ENCODE assay signal across 8 mouse cellular contexts in the genomic region with DNA sequence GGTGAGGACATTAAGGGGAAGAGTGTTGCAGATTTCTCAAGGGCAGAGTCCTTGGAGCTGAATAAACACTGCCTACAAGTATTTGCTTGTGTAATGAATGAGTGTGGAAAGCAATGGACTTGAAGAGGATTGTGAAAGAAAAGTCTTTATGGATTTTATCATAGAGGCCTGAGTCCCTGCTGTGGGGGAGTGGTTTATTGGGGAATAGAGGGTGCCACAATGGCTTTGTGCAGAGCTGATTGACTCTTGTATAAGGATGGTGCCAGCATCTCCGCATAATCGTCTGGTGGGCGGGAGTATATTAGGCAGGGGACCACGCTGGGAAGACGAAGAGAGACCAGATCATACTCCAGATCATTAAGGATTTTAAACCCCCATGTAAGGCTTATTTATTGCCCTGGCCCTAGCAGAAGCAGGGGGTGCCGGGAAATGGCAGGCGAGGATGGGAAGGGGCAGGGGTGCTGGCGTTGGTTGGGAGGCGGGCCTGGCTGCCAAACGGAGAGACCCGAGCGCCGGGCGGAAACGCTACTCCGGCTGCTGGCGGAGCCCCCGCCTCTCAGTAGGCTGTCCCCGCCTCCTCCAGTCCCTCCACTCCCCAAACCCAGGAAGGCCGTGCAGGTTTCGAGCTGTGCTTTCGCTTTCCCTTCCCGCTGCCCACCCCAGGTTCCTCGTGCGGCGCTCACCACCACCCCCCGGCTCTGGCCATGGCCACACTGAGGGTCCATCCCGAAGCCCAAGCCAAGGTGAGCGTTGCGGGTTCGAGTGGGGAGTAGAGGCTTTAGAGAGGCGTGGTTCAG. TPM values are rescaled to one million over a fixed set of nuclear protein-coding genes. Genes with fewer than 3 reads are reported as not detected.
DNase-seq lines count a peak whose midpoint lies in the region; ATAC-seq and TF ChIP-seq lines count a peak whose summit lies in the region.

A gene (plus strand): TSS at position 253 of the 797 bp plus-strand sequence.

- no peak for TF ChIP-seq CTCF in CH12.LX (conservative IDR thresholded peaks at IDR 0.05 in 1 of 2, IDR thresholded peaks at IDR 0.05 in 1 of 2; ENCODE audit: low read depth in 2 of 2, low read length in 2 of 2)
- no peak for TF ChIP-seq CTCF in lung, adult 2 months (IDR thresholded peaks at IDR 0.05; ENCODE audit: insufficient read depth, low read length)

- peaks cover 13 to 34% of the 10 kb centered on the region in 2 experiments for H3K4me1 ChIP-seq in CH12.LX (ENCODE audit: control insufficient read depth in 1 of 2, insufficient read depth in 2 of 2)
- peaks cover 6% of the 10 kb centered on the region; the same call in 1 of the 2 replicates for H3K4me1 ChIP-seq in forebrain, embryonic 14.5 days (ENCODE audit: control insufficient read depth, insufficient read depth, low read length)
- peaks cover 5% of the 10 kb centered on the region for H3K4me1 ChIP-seq in lung, adult 2 months (ENCODE audit: control insufficient read depth, insufficient read depth, low read length)

- H3K36me3 ChIP-seq in CH12.LX (replicated peaks in 1 of 2; ENCODE audit: control insufficient read depth in 1 of 2, insufficient read depth in 1 of 2, low read length in 1 of 2) = peaks cover 19 to 33% of the 10 kb centered on the region in 2 experiments
- H3K36me3 ChIP-seq in forebrain, embryonic 14.5 days (ENCODE audit: control insufficient read depth, insufficient read depth, low read length) = peaks cover 9% of the 10 kb centered on the region

- intact Hi-C loops in heart, postnatal 10 days (cut with DNase I) = no loop called here

- no peak for TF ChIP-seq RAD21 in CH12.LX (IDR thresholded peaks at IDR 0.05; ENCODE audit: low read depth, low read length)

- peak; percentile 86 for DNase-seq in CH12.LX (ENCODE audit: extremely low read depth)
- DNase-seq in c-Kit-positive CD71-positive TER-119-negative erythroid progenitor cells, embryonic 14.5 days (ENCODE audit: low read depth) = peak; percentile 40
- peak; percentile 92 for DNase-seq in forebrain, embryonic 14.5 days (ENCODE audit: low spot score)
- peak; percentile 81 to 88 for DNase-seq in heart, postnatal 10 days
- no peak for DNase-seq in large intestine, adult 2 months (ENCODE audit: low read depth, low spot score)
- DNase-seq in lung, adult 2 months = peak; percentile 79
- peak; percentile 84 to 85 for DNase-seq in thymus, adult 18-20 months

- H3K4me2 ChIP-seq in CH12.LX (ENCODE audit: insufficient read depth, low read depth, poor library complexity, severe bottlenecking) = peak within 1 kb of the TSS; percentile 92
- peak within 1 kb of the TSS; percentile 89 for H3K4me2 ChIP-seq in forebrain, embryonic 14.5 days (ENCODE audit: low read length)

- TF ChIP-seq EP300 in CH12.LX (IDR thresholded peaks at IDR 0.05; ENCODE audit: low read length) = no peak; the same call in 1 of the 2 replicates

- peak; percentile 95 for ATAC-seq in forebrain, embryonic 14.5 days
- peak; percentile 86 for ATAC-seq in neutrophil, adult 5-6 weeks (ENCODE audit: extremely low read depth, insufficient number of reproducible peaks, low FRiP score, poor library complexity, severe bottlenecking)

- WGBS in forebrain, embryonic 14.5 days = under 1% methylated on average over 20 of the region's 32 CpGs
- under 1% methylated on average over 32 of the region's 32 CpGs for WGBS in large intestine, adult 2 months
- WGBS in lung, adult 2 months = under 1% methylated on average over 32 of the region's 32 CpGs

- in situ Hi-C loops in CH12.LX (cut with MboI; ENCODE audit: low pct_ligation_motif_present, low pct_unique_long_range_greater_than_20kb, low sequenced_read_pairs) = no loop called here

- H3K4me3 ChIP-seq in CH12.LX (replicated peaks in 1 of 3; ENCODE audit: low read depth in 2 of 3, low read length in 2 of 3, poor library complexity in 1 of 3) = peak within 1 kb of the TSS; percentile 75 to 96 (median 95)
- peak within 1 kb of the TSS; percentile 65 for H3K4me3 ChIP-seq in forebrain, embryonic 14.5 days (ENCODE audit: low read depth, low read length)
- peak within 1 kb of the TSS; percentile 96 for H3K4me3 ChIP-seq in lung, adult 2 months (replicated peaks; ENCODE audit: extremely low read depth, low read depth, low read length)

- H3K27ac ChIP-seq in CH12.LX (ENCODE audit: insufficient read depth, low read depth) = peak within 1 kb of the TSS; percentile 77
- H3K27ac ChIP-seq in forebrain, embryonic 14.5 days (ENCODE audit: low read depth, low read length) = peak within 1 kb of the TSS; percentile 88

- H3K9ac ChIP-seq in CH12.LX (ENCODE audit: insufficient read depth, low read depth) = peak within 1 kb of the TSS; percentile 83
- H3K9ac ChIP-seq in forebrain, embryonic 14.5 days (ENCODE audit: low read length) = peak within 1 kb of the TSS; percentile 94

- dilution Hi-C loops in CH12.LX (cut with MboI; ENCODE audit: extremely low pct_ligation_motif_present, extremely low pct_unique_long_range_greater_than_20kb, low sequenced_read_pairs) = no loop called here

- H3K9me3 ChIP-seq in CH12.LX (replicated peaks; ENCODE audit: low read length) = no peaks in the 10 kb centered on the region
- H3K9me3 ChIP-seq in forebrain, embryonic 14.5 days (replicated peaks; ENCODE audit: control insufficient read depth, low read length) = no peaks in the 10 kb centered on the region

- no peaks in the 10 kb centered on the region for H3K27me3 ChIP-seq in CH12.LX (replicated peaks)
- H3K27me3 ChIP-seq in forebrain, embryonic 14.5 days (replicated peaks; ENCODE audit: control insufficient read depth, insufficient read depth, low read length) = no peaks in the 10 kb centered on the region

- peaks cover 12% of the 10 kb centered on the region for H3K79me2 ChIP-seq in CH12.LX (replicated peaks; ENCODE audit: control insufficient read depth, extremely low read depth, insufficient read depth, poor library complexity, severe bottlenecking)

- peak; percentile 71 for TF ChIP-seq POLR2A in CH12.LX (IDR thresholded peaks at IDR 0.05; ENCODE audit: low read depth, low read length)
- TF ChIP-seq POLR2A in lung, adult 2 months (IDR thresholded peaks at IDR 0.05; ENCODE audit: borderline replicate concordance, extremely low read depth, low read depth, low read length) = peak; percentile 48; the same call in 1 of the 2 replicates

TF ChIP-seq in CH12.LX, 34 proteins besides CTCF, POLR2A, EP300 and RAD21 (continues in another document):
- no peak for TF ChIP-seq RCOR1 (conservative IDR thresholded peaks at IDR 0.05; ENCODE audit: low read depth, low read length)
- TF ChIP-seq USF2 (conservative IDR thresholded peaks at IDR 0.05; ENCODE audit: low read depth, low read length) = no peak
- TF ChIP-seq CHD1 (IDR thresholded peaks at IDR 0.05; ENCODE audit: low read depth, low read length) = no peak
- no peak for TF ChIP-seq POLR2AphosphoS2 (IDR thresholded peaks at IDR 0.05; ENCODE audit: low read depth, low read length)
- no peak for TF ChIP-seq GABPA (IDR thresholded peaks at IDR 0.05; ENCODE audit: insufficient replicate concordance, low read depth, low read length)
- TF ChIP-seq MEF2A (IDR thresholded peaks at IDR 0.05; ENCODE audit: borderline replicate concordance, low read depth, low read length) = peak; percentile 26; the same call in 1 of the 2 replicates
- peak; percentile 85; the same call in 1 of the 2 replicates for TF ChIP-seq MXI1 (IDR thresholded peaks at IDR 0.05; ENCODE audit: low read depth, low read length)
- no peak for TF ChIP-seq ZC3H11A (IDR thresholded peaks at IDR 0.05; ENCODE audit: low read depth, low read length)
- peak; percentile 85 for TF ChIP-seq ELF1 (IDR thresholded peaks at IDR 0.05; ENCODE audit: low read depth, low read length)
- peak; percentile 68 for TF ChIP-seq TBP (conservative IDR thresholded peaks at IDR 0.05; ENCODE audit: low read depth, low read length)
- TF ChIP-seq CHD2 (IDR thresholded peaks at IDR 0.05; ENCODE audit: low read length) = 0 out of 2 replicates have a peak, but pooled peaks have one; percentile 19
- peak; percentile 83 for TF ChIP-seq IRF4 (IDR thresholded peaks at IDR 0.05; ENCODE audit: low read depth, low read length)
- no peak for TF ChIP-seq PAX5 (IDR thresholded peaks at IDR 0.05; ENCODE audit: low read length)
- peak; percentile 87 for TF ChIP-seq NELFE (IDR thresholded peaks at IDR 0.05; ENCODE audit: low read depth, low read length)
- peak; percentile 81 for TF ChIP-seq MAZ (IDR thresholded peaks at IDR 0.05; ENCODE audit: low read depth, low read length)
- no peak for TF ChIP-seq USF1 (IDR thresholded peaks at IDR 0.05; ENCODE audit: low read depth, low read length)
- TF ChIP-seq NRF1 (IDR thresholded peaks at IDR 0.05; ENCODE audit: low read depth, low read length) = no peak
- no peak for TF ChIP-seq KAT2A (IDR thresholded peaks at IDR 0.05; ENCODE audit: insufficient replicate concordance, low read length)
- peak; percentile 57; the same call in 1 of the 2 replicates for TF ChIP-seq MAX (IDR thresholded peaks at IDR 0.05; ENCODE audit: low read length)
- peak; percentile 64; the same call in 1 of the 2 replicates for TF ChIP-seq HCFC1 (IDR thresholded peaks at IDR 0.05; ENCODE audit: low read depth, low read length)
- TF ChIP-seq TCF12 (IDR thresholded peaks at IDR 0.05; ENCODE audit: low read depth, low read length) = peak; percentile 45; the same call in 1 of the 2 replicates
- no peak for TF ChIP-seq JUN (IDR thresholded peaks at IDR 0.05; ENCODE audit: insufficient read depth, low read depth, low read length)
- 0 out of 2 replicates have a peak, but pooled peaks have one; percentile 23 for TF ChIP-seq E2F4 (IDR thresholded peaks at IDR 0.05; ENCODE audit: insufficient replicate concordance, low read depth, low read length)
- TF ChIP-seq MAFK (IDR thresholded peaks at IDR 0.05; ENCODE audit: insufficient replicate concordance, low read length) = no peak
- peak; percentile 74 for TF ChIP-seq SIN3A (IDR thresholded peaks at IDR 0.05; ENCODE audit: low read length)
- TF ChIP-seq ETS1 (conservative IDR thresholded peaks at IDR 0.05; ENCODE audit: low read depth, low read length) = peak; percentile 50
- no peak for TF ChIP-seq JUND (conservative IDR thresholded peaks at IDR 0.05; ENCODE audit: low read depth, low read length)
- TF ChIP-seq SMC3 (IDR thresholded peaks at IDR 0.05; ENCODE audit: low read depth, low read length) = no peak
- TF ChIP-seq MYC (IDR thresholded peaks at IDR 0.05; ENCODE audit: low read depth, low read length) = peak; percentile 78

RNA-seq across cellular contexts. Expression of the gene that starts here (rescaled TPM):
- total RNA-seq in CH12.LX (2012; rRNA removed) = 292 and 335 TPM in 2 replicates
- total RNA-seq in CH12.LX (2014; rRNA removed) = 338 and 377 TPM in 2 replicates
- polyA plus RNA-seq in CH12.LX (2012; ENCODE audit: insufficient read length, low read depth) = 638 and 740 TPM in 2 replicates
- polyA plus RNA-seq in forebrain, embryonic 14.5 days (2014; fragmentation: Nextera tagmentation; extraction: Ambion mirVana) = 192 and 204 TPM in 2 replicates
- 100 to 1,000 TPM; 247 to 272 TPM for total RNA-seq in heart, postnatal 10 days (2021)
- polyA plus RNA-seq in large intestine, adult 2 months (2012; rRNA removed) = 250 and 259 TPM in 2 replicates
- polyA plus RNA-seq in lung, adult 2 months (2012; rRNA removed) = 82.8 and 98.6 TPM in 2 replicates
- total RNA-seq in neutrophil, adult 5-6 weeks (2017) = 254 and 295 TPM in 2 replicates
